Mouse (Mus musculus): ENCODE measurements around the gene Olfr739.

Gene Olfr739

DNA sequence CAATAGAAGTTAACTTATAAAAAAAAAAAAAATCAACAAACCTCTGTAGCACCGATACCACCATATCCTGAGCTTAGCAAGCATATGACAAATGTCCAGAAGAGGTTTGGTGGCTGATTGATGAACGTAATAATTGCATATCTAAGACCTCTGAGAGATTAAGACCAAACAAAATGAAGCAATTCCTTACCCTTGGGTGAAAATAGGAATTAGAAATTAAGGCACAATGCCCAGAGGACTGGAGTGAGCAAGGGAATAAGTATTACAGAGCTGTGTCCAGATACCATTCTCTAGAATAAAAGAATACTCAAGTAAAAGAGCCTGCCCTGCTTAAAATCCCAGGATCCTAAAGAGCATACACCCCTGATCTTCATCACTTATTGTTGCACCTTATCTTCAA lies at the start of gene Olfr739:
Olfr739 (plus strand) TSS at position 301 of the 400 bp plus-strand sequence.
- DNase-seq, result no peak

DNA sequence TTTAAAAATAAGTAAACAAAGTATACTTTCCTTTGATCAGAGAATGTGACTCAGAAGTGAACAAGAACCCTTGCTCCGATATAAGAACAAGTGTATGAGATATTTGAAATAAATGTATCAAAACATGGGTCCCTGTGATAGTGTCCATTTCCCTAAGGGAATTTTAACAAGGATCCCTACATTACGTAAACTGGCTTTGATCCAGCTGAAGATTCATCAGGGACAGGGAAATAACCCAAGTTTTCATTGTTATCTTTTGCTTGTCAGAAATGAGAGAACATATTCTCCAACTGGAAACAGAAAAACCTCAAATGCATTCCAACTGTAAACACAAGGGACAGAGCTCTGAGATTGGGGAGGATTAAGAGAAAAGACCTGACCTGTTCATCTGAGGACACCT lies 37.6 kb upstream of the Olfr739 start, which contains the start of gene Olfr736:
Olfr736 (plus strand) TSS at position 301 of the 400 bp plus-strand sequence.
- no peak for DNase-seq

DNA sequence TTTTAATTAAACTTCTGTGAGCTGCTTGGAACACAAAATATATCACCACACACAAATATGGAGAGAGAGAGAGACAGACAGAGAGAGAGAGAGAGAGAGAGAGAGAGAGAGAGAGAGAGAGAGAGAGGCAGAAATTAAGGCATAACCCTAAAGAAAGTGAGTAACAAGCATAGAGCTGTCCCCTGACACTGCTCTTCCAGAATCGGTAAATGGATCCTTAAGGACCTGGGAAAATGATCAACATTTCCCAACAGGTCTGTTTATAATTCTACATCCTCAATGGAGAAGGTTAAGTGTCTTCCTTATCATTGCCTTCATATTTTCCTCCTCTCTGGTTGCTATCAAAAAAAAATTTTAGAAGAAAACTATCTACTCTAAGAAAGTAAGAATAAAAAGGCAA lies 11.2 kb upstream of the Olfr739 start, which contains the start of gene Olfr738:
Olfr738 (plus strand) TSS at position 301 of the 400 bp plus-strand sequence.
- no peak for DNase-seq

DNA sequence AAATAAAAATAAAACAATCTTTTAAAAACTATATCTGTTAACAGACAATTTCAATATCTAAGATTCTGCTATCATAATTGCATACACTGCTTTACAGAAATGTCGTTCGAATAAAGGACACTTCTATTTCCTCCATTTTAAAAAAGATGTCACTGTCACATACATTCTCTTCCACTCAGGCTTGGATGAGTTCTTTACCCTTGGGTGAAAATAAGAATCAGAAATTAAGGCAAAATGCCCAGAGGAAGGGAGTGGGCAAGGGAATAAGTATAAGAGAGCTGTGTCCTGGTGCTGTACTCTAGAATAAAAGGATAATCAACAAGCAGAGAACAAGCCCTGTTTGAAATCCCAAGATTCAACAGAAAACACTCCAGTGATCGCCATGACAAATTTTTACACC lies 26.8 kb downstream of the Olfr739 start, which contains the start of gene Olfr740:
Olfr740 (plus strand) TSS at position 301 of the 400 bp plus-strand sequence.
- DNase-seq, result no peak

DNA sequence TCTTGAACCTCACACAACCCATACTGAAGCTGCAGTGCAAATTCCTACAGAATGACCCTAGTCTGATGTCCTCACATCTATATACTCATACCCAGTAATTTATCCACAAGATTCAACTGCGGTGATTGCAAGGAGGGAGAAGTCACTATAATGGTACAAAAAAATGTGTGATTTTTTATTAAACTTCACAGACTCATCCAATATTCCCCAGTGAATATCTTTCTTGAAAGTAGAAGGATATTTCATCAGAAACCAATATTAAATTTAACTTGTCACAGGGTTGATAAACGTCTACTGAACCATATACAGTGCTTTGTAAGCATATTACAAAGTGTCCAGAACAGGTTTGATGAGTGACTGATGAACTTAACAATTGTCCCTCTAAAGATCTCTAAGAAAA lies 54.0 kb downstream of the Olfr739 start, which contains the start of gene Olfr741:
Olfr741 (plus strand) TSS at position 301 of the 400 bp plus-strand sequence.
- no peak for DNase-seq
